Mouse (Mus musculus): ENCODE measurements at regions not wholly inside any gene's neighbourhood (a gene's known extent, or its start where the extent isn't known, plus 50 kb on each side); places are given as distances from the start of the nearest gene placed in this dataset.

GRCm38 (mm10) chr12:15911254-15911991 is 94.7 kb upstream of the Trib2 start:
- TF ChIP-seq CTCF (IDR thresholded peaks at IDR 0.05; ENCODE audit: control insufficient read depth, insufficient read depth, insufficient replicate concordance, low read depth, low read length) = no peak
- no peak for TF ChIP-seq POLR2A (IDR thresholded peaks at IDR 0.05; ENCODE audit: control insufficient read depth, low read depth, low read length)
